ENCODE assay signal across 8 mouse cellular contexts in genomic region chr11:78177903-78178858, GRCm38 (mm10). TPM values are rescaled to one million over a fixed set of nuclear protein-coding genes. Genes with fewer than 3 reads are reported as not detected.
A peak's percentile ranks its signal among the peaks of the same experiment; 100 is the strongest.
DNase-seq lines count a peak whose midpoint lies in the region; ATAC-seq lines count a peak whose summit lies in the region.

No protein-coding gene starts in this region.

- H3K4me2 ChIP-seq in embryonic facial prominence, embryonic 14.5 days (ENCODE audit: low read depth, low read length) = peak overlapping the region; percentile 98
- peak overlapping the region; percentile 98 for H3K4me2 ChIP-seq in limb, embryonic 12.5 days
- peak overlapping the region; percentile 70 for H3K4me2 ChIP-seq in midbrain, embryonic 14.5 days (ENCODE audit: low read length)

- peak overlapping the region; percentile 86 for H3K9ac ChIP-seq in embryonic facial prominence, embryonic 14.5 days (ENCODE audit: low read depth, low read length)
- peak overlapping the region; percentile 79 for H3K9ac ChIP-seq in limb, embryonic 12.5 days (replicated peaks)
- peak overlapping the region; percentile 51 for H3K9ac ChIP-seq in midbrain, embryonic 14.5 days (replicated peaks; ENCODE audit: low read length)

- H3K4me1 ChIP-seq in embryonic facial prominence, embryonic 14.5 days (ENCODE audit: control insufficient read depth, insufficient read depth, low read length) = peaks cover 20% of the 10 kb centered on the region
- peaks cover 47% of the 10 kb centered on the region for H3K4me1 ChIP-seq in limb, embryonic 12.5 days (replicated peaks)
- peaks cover 28% of the 10 kb centered on the region for H3K4me1 ChIP-seq in midbrain, embryonic 14.5 days (ENCODE audit: control insufficient read depth, insufficient read depth, low read length)

- peak overlapping the region; percentile 97 for H3K27ac ChIP-seq in embryonic facial prominence, embryonic 14.5 days (replicated peaks; ENCODE audit: low read depth, low read length)
- peak overlapping the region; percentile 97 for H3K27ac ChIP-seq in limb, embryonic 12.5 days
- peak overlapping the region; percentile 78 for H3K27ac ChIP-seq in midbrain, embryonic 14.5 days (replicated peaks; ENCODE audit: low read depth, low read length)

- peaks cover 33% of the 10 kb centered on the region for H3K36me3 ChIP-seq in embryonic facial prominence, embryonic 14.5 days (ENCODE audit: control insufficient read depth, insufficient read depth, low read length)
- H3K36me3 ChIP-seq in limb, embryonic 12.5 days = peaks cover 30% of the 10 kb centered on the region
- peaks cover 36% of the 10 kb centered on the region for H3K36me3 ChIP-seq in midbrain, embryonic 14.5 days (ENCODE audit: control insufficient read depth, insufficient read depth, low read length)

- no peaks in the 10 kb centered on the region for H3K27me3 ChIP-seq in embryonic facial prominence, embryonic 14.5 days (replicated peaks; ENCODE audit: control insufficient read depth, insufficient read depth, low read length)
- no peaks in the 10 kb centered on the region for H3K27me3 ChIP-seq in limb, embryonic 12.5 days
- no peaks in the 10 kb centered on the region for H3K27me3 ChIP-seq in midbrain, embryonic 14.5 days (ENCODE audit: control insufficient read depth, insufficient read depth, low read length)

- ATAC-seq in embryonic facial prominence, embryonic 14.5 days (ENCODE audit: low read depth) = peak; percentile 92
- peak; percentile 84 for ATAC-seq in limb, embryonic 12.5 days (ENCODE audit: insufficient number of reproducible peaks, insufficient read depth, low FRiP score, low TSS enrichment, low read depth)
- ATAC-seq in midbrain, embryonic 14.5 days (ENCODE audit: low FRiP score, low TSS enrichment) = peak; percentile 85

- whole genome bisulfite sequencing in embryonic facial prominence, embryonic 14.5 days = 0% methylated on average over 26 of the region's 84 CpGs
- under 1% methylated on average over 81 of the region's 84 CpGs for WGBS in limb, embryonic 12.5 days
- under 1% methylated on average over 70 of the region's 84 CpGs for WGBS in midbrain, embryonic 14.5 days

- peak overlapping the region; percentile 70 for H3K4me3 ChIP-seq in embryonic facial prominence, embryonic 14.5 days (ENCODE audit: low read depth, low read length)
- peak overlapping the region; percentile 60 for H3K4me3 ChIP-seq in limb, embryonic 12.5 days (replicated peaks)
- H3K4me3 ChIP-seq in midbrain, embryonic 14.5 days (replicated peaks; ENCODE audit: low read depth, low read length) = peak overlapping the region; percentile 37

- no peaks in the 10 kb centered on the region for H3K9me3 ChIP-seq in embryonic facial prominence, embryonic 14.5 days (ENCODE audit: control insufficient read depth, low read length)
- no peaks in the 10 kb centered on the region for H3K9me3 ChIP-seq in limb, embryonic 12.5 days
- H3K9me3 ChIP-seq in midbrain, embryonic 14.5 days (ENCODE audit: control insufficient read depth, low read length) = no peaks in the 10 kb centered on the region

- peak; percentile 95 for DNase-seq in 416B (ENCODE audit: low read depth)
- peak; percentile 84 to 93 for DNase-seq in adrenal gland, postnatal 4 days (ENCODE audit: low spot score in 2 of 2)
- peak; percentile 97 for DNase-seq in embryonic facial prominence, embryonic 14.5 days (ENCODE audit: low spot score)
- DNase-seq in heart, adult 8-10 months (ENCODE audit: low spot score) = peak; percentile 96
- peak; percentile 96 to 98 for DNase-seq in kidney, adult 8-10 months
- peak; percentile 97 for DNase-seq in midbrain, embryonic 14.5 days
- DNase-seq in spleen, adult 12 weeks (ENCODE audit: low spot score) = peak; percentile 92

RNA-seq across cellular contexts. Expression of gene Tlcd1, which starts 1.7 kb away (rescaled TPM):
- 10 to 100 TPM; 45.2 to 46.9 TPM for total RNA-seq in adrenal gland, postnatal 4 days (2021)
- 22.2 and 23.8 TPM in 2 replicates for polyA plus RNA-seq in embryonic facial prominence, embryonic 14.5 days (2014; fragmentation: Nextera tagmentation; extraction: Ambion mirVana)
- total RNA-seq in heart, adult 8-10 months (2022) = 1 to 10 TPM; 2.9 to 7.1 (median 5.0) TPM
- polyA plus RNA-seq in limb, embryonic 12.5 days (2016; fragmentation: Nextera tagmentation; extraction: Ambion mirVana) = 11.6 and 11.9 TPM in 2 replicates
- 6.4 and 6.9 TPM in 2 replicates for polyA plus RNA-seq in midbrain, embryonic 14.5 days (2014; fragmentation: Nextera tagmentation; extraction: Ambion mirVana)

RNA-seq across cellular contexts. Expression of gene Nek8, which starts 1.7 kb away (rescaled TPM):
- total RNA-seq in adrenal gland, postnatal 4 days (2021) = 10 to 100 TPM; 16.3 to 16.5 TPM
- polyA plus RNA-seq in embryonic facial prominence, embryonic 14.5 days (2014; fragmentation: Nextera tagmentation; extraction: Ambion mirVana) = 10.8 and 12.6 TPM in 2 replicates
- total RNA-seq in heart, adult 8-10 months (2022) = 1 to 10 TPM; 2.0 to 3.2 (median 2.3) TPM
- polyA plus RNA-seq in limb, embryonic 12.5 days (2016; fragmentation: Nextera tagmentation; extraction: Ambion mirVana) = 18.3 and 20.4 TPM in 2 replicates
- polyA plus RNA-seq in midbrain, embryonic 14.5 days (2014; fragmentation: Nextera tagmentation; extraction: Ambion mirVana) = 3.9 and 4.2 TPM in 2 replicates

RNA-seq across cellular contexts. Expression of gene Rpl23a, which starts 5.2 kb away (rescaled TPM):
- 1,000 to 10,000 TPM; 2,039 to 2,132 TPM for total RNA-seq in adrenal gland, postnatal 4 days (2021)
- 1,626 and 1,746 TPM in 2 replicates for polyA plus RNA-seq in embryonic facial prominence, embryonic 14.5 days (2014; fragmentation: Nextera tagmentation; extraction: Ambion mirVana)
- 100 to 1,000 TPM; 760 to 870 (median 833) TPM for total RNA-seq in heart, adult 8-10 months (2022)
- polyA plus RNA-seq in limb, embryonic 12.5 days (2016; fragmentation: Nextera tagmentation; extraction: Ambion mirVana) = 1,381 and 1,432 TPM in 2 replicates
- polyA plus RNA-seq in midbrain, embryonic 14.5 days (2014; fragmentation: Nextera tagmentation; extraction: Ambion mirVana) = 977 and 1,164 TPM in 2 replicates

RNA-seq across cellular contexts. Expression of gene Rab34, which starts 10.0 kb away (rescaled TPM):
- total RNA-seq in adrenal gland, postnatal 4 days (2021) = 100 to 1,000 TPM; 120 to 124 TPM
- 136 and 156 TPM in 2 replicates for polyA plus RNA-seq in embryonic facial prominence, embryonic 14.5 days (2014; fragmentation: Nextera tagmentation; extraction: Ambion mirVana)
- total RNA-seq in heart, adult 8-10 months (2022) = 1 to 10 TPM; 6.8 to 8.7 (median 8.1) TPM
- polyA plus RNA-seq in limb, embryonic 12.5 days (2016; fragmentation: Nextera tagmentation; extraction: Ambion mirVana) = 149 and 157 TPM in 2 replicates
- 51.7 and 53.3 TPM in 2 replicates for polyA plus RNA-seq in midbrain, embryonic 14.5 days (2014; fragmentation: Nextera tagmentation; extraction: Ambion mirVana)

RNA-seq across cellular contexts. Expression of gene Traf4, which starts 12.8 kb away (rescaled TPM):
- total RNA-seq in adrenal gland, postnatal 4 days (2021) = 10 to 100 TPM; 42.7 to 46.5 TPM
- 52.4 and 60.8 TPM in 2 replicates for polyA plus RNA-seq in embryonic facial prominence, embryonic 14.5 days (2014; fragmentation: Nextera tagmentation; extraction: Ambion mirVana)
- 1 to 10 TPM; 3.4 to 4.3 (median 3.7) TPM for total RNA-seq in heart, adult 8-10 months (2022)
- polyA plus RNA-seq in limb, embryonic 12.5 days (2016; fragmentation: Nextera tagmentation; extraction: Ambion mirVana) = 115 and 128 TPM in 2 replicates
- 68.4 and 103 TPM in 2 replicates for polyA plus RNA-seq in midbrain, embryonic 14.5 days (2014; fragmentation: Nextera tagmentation; extraction: Ambion mirVana)

Comparison
In these comparisons a context has a peak if more than half of its experiments do, and no peak if none do; other contexts are left out.
1. Peak in every context shown above with its lines: DNase-seq, ATAC-seq, H3K4me3 ChIP-seq and H3K27ac ChIP-seq.